ENCODE assay signal across 8 mouse cellular contexts in the genomic region with DNA sequence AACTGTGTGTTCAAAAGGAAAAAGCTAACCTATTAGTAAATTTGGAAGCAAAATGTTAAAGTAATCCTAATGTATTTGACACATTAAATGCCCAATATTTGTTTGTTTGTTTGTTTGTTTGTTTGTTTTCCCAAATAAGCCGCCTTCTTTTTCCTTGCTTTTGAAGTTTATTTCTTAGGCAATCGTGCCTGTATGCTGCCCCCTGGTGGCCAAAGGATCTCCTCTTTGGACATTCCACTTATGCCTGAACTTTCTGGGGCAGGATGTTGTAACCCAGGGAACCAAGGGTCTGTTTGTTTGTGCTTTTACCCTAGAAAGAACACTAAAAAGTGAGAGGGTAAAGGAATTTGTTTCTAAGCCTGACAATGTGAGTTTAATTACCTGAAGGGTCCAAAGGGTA. TPM values are rescaled to one million over a fixed set of nuclear protein-coding genes. Genes with fewer than 3 reads are reported as not detected.
A peak's percentile ranks its signal among the peaks of the same experiment; 100 is the strongest.
DNase-seq lines count a peak whose midpoint lies in the region; ATAC-seq and TF ChIP-seq lines count a peak whose summit lies in the region.

No protein-coding gene starts in this region.

- no peaks in the 10 kb centered on the region for H3K79me2 ChIP-seq in C2C12 (ENCODE audit: control insufficient read depth, insufficient read depth)

- peak; percentile 63 for DNase-seq in c-Kit-negative CD71-positive TER-119-positive erythroid progenitor cells, embryonic 14.5 days (ENCODE audit: low read depth, low spot score)
- peak; percentile 75 to 81 for DNase-seq in frontal cortex, postnatal 36 days (ENCODE audit: low spot score in 2 of 2)
- peak; percentile 94 to 95 for DNase-seq in kidney, postnatal 4 days
- DNase-seq in lung, postnatal 25 days (ENCODE audit: low spot score), result peak; percentile 74

- no peaks in the 10 kb centered on the region for H3K9me3 ChIP-seq in ES-Bruce4 (replicated peaks; ENCODE audit: control insufficient read depth, insufficient read depth, low read length, poor library complexity, severe bottlenecking)

- ATAC-seq in megakaryocyte-erythroid progenitor cell, adult 5-6 weeks (replicated peaks; ENCODE audit: low FRiP score, low TSS enrichment, poor library complexity, severe bottlenecking), result no peak

- 7% methylated on average over 2 of the region's 2 CpGs for WGBS in small intestine, adult 2 months

- peak; percentile 37 for TF ChIP-seq CTCF in C2C12 (IDR thresholded peaks at IDR 0.05; ENCODE audit: control insufficient read depth, insufficient read depth, insufficient read length)
- TF ChIP-seq CTCF in ES-Bruce4 (IDR thresholded peaks at IDR 0.05; ENCODE audit: low read depth, low read length), result peak; percentile 55
- peak; percentile 60; the same call in 1 of the 2 replicates for TF ChIP-seq CTCF in small intestine, adult 2 months (IDR thresholded peaks at IDR 0.05; ENCODE audit: extremely low read depth, insufficient read length, insufficient replicate concordance, low read depth, low read length)

- no peak overlapping the region for H3ac ChIP-seq in C2C12 (ENCODE audit: control insufficient read depth, insufficient read length, low read depth)

- no peak overlapping the region for H3K27ac ChIP-seq in ES-Bruce4 (ENCODE audit: insufficient read depth, low read length)
- H3K27ac ChIP-seq in small intestine, adult 2 months (ENCODE audit: insufficient read depth, low read depth, low read length), result no peak overlapping the region

- no peak overlapping the region for H3K4me3 ChIP-seq in C2C12 (ENCODE audit: insufficient read depth, poor library complexity, severe bottlenecking)
- no peak overlapping the region for H3K4me3 ChIP-seq in ES-Bruce4 (ENCODE audit: low read depth, low read length)
- no peak overlapping the region for H3K4me3 ChIP-seq in small intestine, adult 2 months (ENCODE audit: low read depth, low read length)

- no peak overlapping the region for H3K9ac ChIP-seq in ES-Bruce4 (ENCODE audit: low read depth, poor library complexity, severe bottlenecking)

- no peaks in the 10 kb centered on the region for H3K36me3 ChIP-seq in C2C12 (ENCODE audit: control insufficient read depth, insufficient read depth)
- H3K36me3 ChIP-seq in ES-Bruce4 (ENCODE audit: control insufficient read depth, insufficient read depth, low read length, poor library complexity, severe bottlenecking), result no peaks in the 10 kb centered on the region
- H3K36me3 ChIP-seq in small intestine, adult 2 months (ENCODE audit: control insufficient read depth, insufficient read depth, low read length), result no peaks in the 10 kb centered on the region

- H3K27me3 ChIP-seq in C2C12 (ENCODE audit: control insufficient read depth, insufficient read depth, insufficient read length) (no peaks in the 10 kb centered on the region), ES-Bruce4 (ENCODE audit: control insufficient read depth, insufficient read depth, low read length, poor library complexity, severe bottlenecking) (no peaks in the 10 kb centered on the region; the same call in 1 of the 2 replicates)
- H3K27me3 ChIP-seq in small intestine, adult 2 months (ENCODE audit: control insufficient read depth, insufficient read depth, low read length), result no peaks in the 10 kb centered on the region

- no peak for TF ChIP-seq EP300 in ES-Bruce4 (IDR thresholded peaks at IDR 0.05; ENCODE audit: insufficient read depth, low read depth, low read length)

- H3K4me1 ChIP-seq in ES-Bruce4 (ENCODE audit: control insufficient read depth, insufficient read depth, low read length), result no peaks in the 10 kb centered on the region
- H3K4me1 ChIP-seq in small intestine, adult 2 months (ENCODE audit: control insufficient read depth, insufficient read depth, insufficient read length, low read length), result no peaks in the 10 kb centered on the region

- no peak for TF ChIP-seq POLR2A in ES-Bruce4 (IDR thresholded peaks at IDR 0.05; ENCODE audit: insufficient read depth, low read length)
- no peak for TF ChIP-seq POLR2A in small intestine, adult 2 months (IDR thresholded peaks at IDR 0.05; ENCODE audit: low read depth, low read length)

- H3K79me3 ChIP-seq in C2C12 (ENCODE audit: low read depth), result no peaks in the 10 kb centered on the region

TF ChIP-seq in C2C12, 6 proteins besides CTCF, POLR2A, EP300 and RAD21:
- TF ChIP-seq MYOG (IDR thresholded peaks at IDR 0.05; ENCODE audit: control insufficient read depth, extremely low read depth, insufficient read length), result no peak
- TF ChIP-seq CEBPB (IDR thresholded peaks at IDR 0.05; ENCODE audit: low read depth), result peak; percentile 42

RNA-seq across cellular contexts. Expression of a gene that starts 17.8 kb away (rescaled TPM):
- polyA plus RNA-seq in C2C12 (2012; fragmentation: generic; extraction: Trizol) (8.3 TPM), ES-Bruce4 (2011; ENCODE audit: insufficient read depth, insufficient read length, low read depth, missing spikeins) (25.3 and 31.4 TPM in 2 replicates)
- 0.67 and 1.6 TPM in 2 replicates for polyA plus RNA-seq in small intestine, adult 2 months (2012; rRNA removed)
- total RNA-seq in megakaryocyte-erythroid progenitor cell, adult 5-6 weeks (2014; fragmentation: Nextera tagmentation), result 30.6 and 54.4 TPM in 2 replicates
- 14.6 and 58.2 TPM in 2 replicates for total RNA-seq in megakaryocyte-erythroid progenitor cell, adult 5-6 weeks (2017)

RNA-seq across cellular contexts. Expression of a gene that starts 20.6 kb away (rescaled TPM):
- 3.8 TPM for polyA plus RNA-seq in C2C12 (2012; fragmentation: generic; extraction: Trizol)
- 12.0 and 12.2 TPM in 2 replicates for polyA plus RNA-seq in ES-Bruce4 (2011; ENCODE audit: insufficient read depth, insufficient read length, low read depth, missing spikeins)
- polyA plus RNA-seq in small intestine, adult 2 months (2012; rRNA removed), result 8.8 and 18.5 TPM in 2 replicates
- 11.8 and 12.6 TPM in 2 replicates for total RNA-seq in megakaryocyte-erythroid progenitor cell, adult 5-6 weeks (2014; fragmentation: Nextera tagmentation)
- total RNA-seq in megakaryocyte-erythroid progenitor cell, adult 5-6 weeks (2017), result 25.0 and 26.7 TPM in 2 replicates
